In the genomic region with DNA sequence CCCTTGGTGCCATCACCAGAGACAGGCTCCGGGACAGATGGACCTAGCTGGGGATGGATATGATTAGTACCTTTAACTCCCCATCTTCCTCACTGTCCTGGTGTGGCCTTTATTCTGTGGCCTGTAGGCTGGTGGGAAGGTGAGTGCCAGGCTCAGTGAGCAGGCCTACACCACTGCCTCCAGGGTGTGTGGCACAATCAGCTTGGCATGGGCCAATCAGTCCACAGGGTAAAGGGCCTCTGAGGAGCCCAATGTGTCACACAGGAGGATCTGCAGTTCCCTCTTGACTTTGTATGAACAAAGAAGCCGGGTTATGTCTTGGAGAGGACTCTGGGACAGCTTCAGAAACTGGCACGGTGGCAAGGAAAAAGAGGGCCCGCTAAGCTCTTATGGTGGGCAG, we compare ENCODE assay signal across 19 mouse cellular contexts.
"Had no signal": no experiment of that assay in that cellular context is flagged by ENCODE, and none has a peak within 500 bp of the region (broad histone marks: within the 10 kb centered on the region; RNA-seq: fewer than 3 reads in every experiment).

No protein-coding gene starts in this region.

- H3K36me3 ChIP-seq: liver, embryonic 12.5 days; liver, embryonic 15.5 days had no signal

- H3K27me3 ChIP-seq: liver, embryonic 12.5 days; liver, embryonic 15.5 days; lung, embryonic 15.5 days; midbrain, embryonic 12.5 days; midbrain, embryonic 15.5 days; neural tube, embryonic 12.5 days; neural tube, embryonic 15.5 days had no signal

- H3K4me1 ChIP-seq: midbrain, embryonic 12.5 days; midbrain, embryonic 15.5 days; neural tube, embryonic 12.5 days; neural tube, embryonic 15.5 days had no signal

- DNase-seq: kidney, adult 2 months; kidney, postnatal 25 days; lung, adult 18-20 months; lung, postnatal 10 days; lung, postnatal 36 days; right cerebral cortex, postnatal 14 days; right cerebral cortex, postnatal 4 days; thymus, adult 2 months; thymus, postnatal 14 days; thymus, postnatal 4 days had no signal

- H3K4me2 ChIP-seq: liver, embryonic 12.5 days; liver, embryonic 15.5 days; lung, embryonic 15.5 days; midbrain, embryonic 12.5 days; midbrain, embryonic 15.5 days; neural tube, embryonic 12.5 days; neural tube, embryonic 15.5 days had no signal

- H3K27ac ChIP-seq: kidney, postnatal 0 days; liver, embryonic 12.5 days; liver, embryonic 15.5 days; lung, embryonic 15.5 days; midbrain, embryonic 12.5 days; midbrain, embryonic 15.5 days; neural tube, embryonic 12.5 days; neural tube, embryonic 15.5 days; stomach, postnatal 0 days had no signal

- H3K9me3 ChIP-seq: liver, embryonic 12.5 days; liver, embryonic 15.5 days; lung, embryonic 15.5 days; midbrain, embryonic 12.5 days; midbrain, embryonic 15.5 days; neural tube, embryonic 12.5 days; neural tube, embryonic 15.5 days had no signal

- H3K4me3 ChIP-seq: liver, embryonic 12.5 days; liver, embryonic 15.5 days; lung, embryonic 15.5 days; midbrain, embryonic 12.5 days; midbrain, embryonic 15.5 days; neural tube, embryonic 12.5 days; neural tube, embryonic 15.5 days had no signal

- ATAC-seq: liver, embryonic 12.5 days; midbrain, embryonic 15.5 days had no signal

- H3K9ac ChIP-seq: liver, embryonic 12.5 days; liver, embryonic 15.5 days; lung, embryonic 15.5 days; midbrain, embryonic 12.5 days; midbrain, embryonic 15.5 days; neural tube, embryonic 12.5 days; neural tube, embryonic 15.5 days had no signal
